Mouse (Mus musculus): Measurements from ENCODE around the gene Tet2. TPM values are rescaled to one million over a fixed set of nuclear protein-coding genes. Genes with fewer than 3 reads are reported as not detected.
"Not testable (repeated sequence)": the region's sequence is repeated elsewhere in the genome, so short reads cannot be mapped to it uniquely, and the experiment has no call there.

Tet2 gene
- 123 to 203 TPM (median 135 TPM) in 3 replicates for total RNA-seq (2017)

GRCm38 (mm10) chr3:133544551-133545303, at the start of gene Tet2:
TSS of gene Tet2 (minus strand) at chr3:133545139.
- no peak for ATAC-seq (replicated peaks; ENCODE audit: insufficient number of reproducible peaks, low FRiP score, low TSS enrichment, poor library complexity, severe bottlenecking)

- not testable (repeated sequence) for ATAC-seq (replicated peaks; ENCODE audit: insufficient number of reproducible peaks, low FRiP score, low TSS enrichment, poor library complexity, severe bottlenecking)
These were observed 48.1 kb upstream of the Tet2 start for GRCm38 (mm10) chr3:133592995-133593394.

DNA sequence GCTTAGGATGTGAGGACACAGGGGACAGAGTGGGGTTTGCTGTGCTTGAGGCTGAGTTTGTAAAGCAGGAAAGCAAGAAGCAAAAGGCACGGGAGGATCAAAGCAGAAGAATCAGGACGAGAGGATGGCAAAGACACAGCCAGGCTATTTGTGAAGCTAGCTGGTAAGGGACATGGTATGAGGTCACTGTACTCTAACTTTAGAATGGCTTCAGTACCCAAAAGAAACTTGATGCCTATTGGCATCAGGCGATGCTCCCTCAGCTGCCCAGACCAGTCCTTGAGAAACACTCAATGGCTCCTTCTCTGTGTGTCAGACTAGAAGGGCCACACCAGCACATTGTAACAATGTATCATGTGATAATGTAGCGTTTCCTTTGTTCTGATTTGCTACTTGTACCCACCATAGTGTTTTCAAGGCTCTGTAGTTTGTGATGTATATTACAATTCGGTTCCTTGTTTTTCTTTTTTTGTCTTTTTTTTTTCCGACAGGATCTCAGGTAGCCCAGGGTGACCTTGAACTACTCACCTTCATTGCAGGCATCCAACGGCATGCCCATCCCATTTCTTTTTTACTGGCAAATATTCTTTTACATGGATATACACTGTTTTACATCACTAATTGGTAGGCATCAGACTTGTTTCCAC, 45.7 kb upstream of the Tet2 start:
- ATAC-seq (replicated peaks; ENCODE audit: insufficient number of reproducible peaks, low FRiP score, low TSS enrichment, poor library complexity, severe bottlenecking), result no peak

DNA sequence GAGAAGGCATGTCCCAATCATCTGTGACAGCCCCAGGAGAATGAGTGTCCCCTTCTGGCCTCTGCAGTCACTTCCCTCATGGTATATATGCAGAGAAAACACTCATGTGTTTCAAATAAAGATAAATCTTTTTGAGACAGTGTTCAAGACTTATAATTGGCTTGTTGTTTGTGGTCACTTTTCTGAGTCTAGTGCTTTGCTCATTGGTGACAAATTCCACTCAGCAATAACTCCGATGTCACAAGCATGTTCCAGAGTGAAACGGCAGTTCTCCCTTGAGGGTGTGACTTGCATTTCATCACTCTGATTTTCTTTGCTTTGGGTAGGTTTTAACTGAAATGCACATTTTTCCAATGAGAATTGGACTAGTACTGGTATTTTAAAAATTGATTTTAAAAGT, 40.1 kb upstream of the Tet2 start:
- ATAC-seq (replicated peaks; ENCODE audit: insufficient number of reproducible peaks, low FRiP score, low TSS enrichment, poor library complexity, severe bottlenecking), result peak; percentile 32

- no peak for ATAC-seq (replicated peaks; ENCODE audit: insufficient number of reproducible peaks, low FRiP score, low TSS enrichment, poor library complexity, severe bottlenecking)
These were observed 38.6 kb upstream of the Tet2 start for GRCm38 (mm10) chr3:133583411-133584025.

GRCm38 (mm10) chr3:133582969-133583368, 38.0 kb upstream of the Tet2 start:
- peak; percentile 64 for ATAC-seq (replicated peaks; ENCODE audit: insufficient number of reproducible peaks, low FRiP score, low TSS enrichment, poor library complexity, severe bottlenecking)

DNA sequence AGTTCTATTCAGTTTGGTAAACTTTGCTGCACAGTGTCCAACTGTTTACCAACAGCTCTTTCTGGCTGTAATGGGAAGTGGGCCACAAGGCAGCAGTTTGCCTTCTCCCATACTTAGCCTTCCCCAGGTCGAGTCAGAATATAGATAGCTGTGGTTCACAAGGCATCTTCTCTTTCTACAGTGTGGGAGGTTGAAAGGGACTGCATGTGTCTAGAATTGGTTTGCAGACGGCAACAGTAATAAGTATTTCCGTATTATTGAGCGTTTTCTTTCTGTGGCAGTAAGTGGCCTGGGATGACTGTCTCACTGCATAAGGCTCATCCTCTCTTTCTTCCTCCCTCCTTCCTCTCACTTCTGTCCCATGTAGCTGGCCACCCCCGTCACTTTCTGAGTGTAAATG, 37.2 kb upstream of the Tet2 start:
- ATAC-seq (replicated peaks; ENCODE audit: insufficient number of reproducible peaks, low FRiP score, low TSS enrichment, poor library complexity, severe bottlenecking), result no peak

DNA sequence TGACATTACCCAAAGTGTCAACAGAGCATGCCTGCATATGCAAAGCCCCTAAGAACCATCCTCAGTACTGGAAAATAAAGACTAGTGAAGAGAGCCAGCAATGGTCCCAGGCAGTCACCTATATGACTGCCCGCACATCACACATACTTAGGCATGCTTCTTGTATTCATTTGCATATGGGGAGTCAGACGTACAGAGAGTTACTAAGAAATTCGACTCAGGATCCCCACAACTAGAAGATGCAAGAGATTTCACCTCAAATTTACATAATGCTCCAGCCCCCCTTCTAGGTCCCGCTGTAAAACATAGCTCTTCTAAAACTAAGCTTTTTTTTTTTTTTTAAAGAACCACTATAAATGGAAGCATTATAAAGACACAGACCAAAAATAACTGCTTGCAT, 36.6 kb upstream of the Tet2 start:
- no peak for ATAC-seq (replicated peaks; ENCODE audit: insufficient number of reproducible peaks, low FRiP score, low TSS enrichment, poor library complexity, severe bottlenecking)

DNA sequence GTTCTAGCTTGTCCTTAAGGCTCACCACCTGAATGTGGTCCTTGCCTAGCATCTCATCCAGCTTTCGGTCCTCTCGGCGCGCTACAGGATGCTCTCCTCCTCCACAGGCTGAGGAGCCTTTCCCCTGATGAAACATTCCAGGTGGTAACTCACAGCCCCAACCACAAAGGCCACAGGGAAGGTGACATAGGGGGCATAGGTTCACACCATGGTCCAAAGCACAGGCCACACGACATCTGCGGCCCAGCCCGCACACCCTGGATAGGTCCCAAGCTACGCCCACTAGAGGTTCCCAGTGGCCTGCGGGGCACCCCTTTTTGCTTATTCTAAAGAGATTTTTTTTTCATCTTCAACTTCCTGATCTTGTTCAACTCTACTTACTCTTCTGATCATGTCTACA, 34.7 kb upstream of the Tet2 start:
- no peak for ATAC-seq (replicated peaks; ENCODE audit: insufficient number of reproducible peaks, low FRiP score, low TSS enrichment, poor library complexity, severe bottlenecking)

DNA sequence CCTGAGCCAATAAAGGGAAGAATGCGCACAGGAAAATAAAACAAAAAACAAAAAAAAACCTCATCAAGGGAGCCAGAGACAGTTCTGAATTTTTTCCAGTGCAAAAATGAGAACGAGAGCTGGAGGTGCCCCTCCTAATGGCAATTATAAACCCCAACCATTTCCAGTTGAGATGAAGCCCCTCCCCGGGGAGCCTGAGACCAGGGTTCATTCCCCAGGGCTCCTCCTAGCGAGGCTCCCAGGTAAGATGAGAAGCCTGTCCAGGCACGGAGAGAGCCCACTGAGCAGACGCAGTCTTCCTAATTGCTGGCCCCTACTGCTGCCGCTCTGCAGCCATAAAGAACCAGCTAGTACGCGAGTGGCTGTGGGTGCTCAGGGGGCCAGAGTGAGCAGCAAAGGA, 34.2 kb upstream of the Tet2 start:
- no peak for ATAC-seq (replicated peaks; ENCODE audit: insufficient number of reproducible peaks, low FRiP score, low TSS enrichment, poor library complexity, severe bottlenecking)

GRCm38 (mm10) chr3:133574969-133575368, 30.0 kb upstream of the Tet2 start:
- ATAC-seq (replicated peaks; ENCODE audit: insufficient number of reproducible peaks, low FRiP score, low TSS enrichment, poor library complexity, severe bottlenecking), result no peak

GRCm38 (mm10) chr3:133571961-133572360, 27.0 kb upstream of the Tet2 start:
- ATAC-seq (replicated peaks; ENCODE audit: insufficient number of reproducible peaks, low FRiP score, low TSS enrichment, poor library complexity, severe bottlenecking), result 0 out of 2 replicates have a peak, but pooled peaks have one; percentile 43

- no peak for ATAC-seq (replicated peaks; ENCODE audit: insufficient number of reproducible peaks, low FRiP score, low TSS enrichment, poor library complexity, severe bottlenecking)
These were observed 18.7 kb upstream of the Tet2 start for GRCm38 (mm10) chr3:133563503-133564205.

DNA sequence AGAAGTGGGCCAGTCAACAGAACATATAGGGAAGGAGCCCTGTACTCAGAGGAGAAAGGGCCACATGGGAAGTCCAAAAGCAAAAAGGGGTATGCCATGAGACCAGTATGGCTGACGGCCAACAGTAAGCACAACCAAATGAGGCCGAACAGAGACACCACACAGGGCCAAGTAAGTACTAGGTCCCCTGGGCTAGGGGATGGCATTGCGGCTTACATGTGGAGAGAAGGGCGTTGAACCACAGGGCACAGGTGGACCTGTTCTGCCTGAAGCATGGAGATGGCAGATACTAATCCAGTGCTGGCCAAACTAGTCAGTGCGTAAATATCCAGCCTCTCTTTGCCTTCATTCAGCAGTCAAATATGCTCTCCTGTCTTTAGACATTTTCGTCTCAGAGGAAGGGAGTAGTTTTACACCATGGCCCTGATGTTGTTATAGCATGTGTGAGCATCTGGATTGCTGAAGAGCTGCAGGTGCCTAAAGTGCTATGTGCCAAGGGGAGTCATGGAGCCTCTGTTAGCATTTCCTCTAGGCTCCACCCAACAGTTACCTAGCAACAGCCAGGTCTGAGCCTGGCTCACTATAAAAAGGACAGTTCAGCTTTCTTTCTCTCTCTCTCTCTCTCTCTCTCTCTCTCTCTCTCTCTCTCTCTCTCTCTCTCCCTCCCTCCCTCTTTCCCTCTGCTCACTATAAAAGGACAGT, 14.6 kb upstream of the Tet2 start:
- ATAC-seq (replicated peaks; ENCODE audit: insufficient number of reproducible peaks, low FRiP score, low TSS enrichment, poor library complexity, severe bottlenecking), result no peak

- ATAC-seq (replicated peaks; ENCODE audit: insufficient number of reproducible peaks, low FRiP score, low TSS enrichment, poor library complexity, severe bottlenecking), result no peak
These were observed 12.7 kb upstream of the Tet2 start for GRCm38 (mm10) chr3:133557602-133558001.

DNA sequence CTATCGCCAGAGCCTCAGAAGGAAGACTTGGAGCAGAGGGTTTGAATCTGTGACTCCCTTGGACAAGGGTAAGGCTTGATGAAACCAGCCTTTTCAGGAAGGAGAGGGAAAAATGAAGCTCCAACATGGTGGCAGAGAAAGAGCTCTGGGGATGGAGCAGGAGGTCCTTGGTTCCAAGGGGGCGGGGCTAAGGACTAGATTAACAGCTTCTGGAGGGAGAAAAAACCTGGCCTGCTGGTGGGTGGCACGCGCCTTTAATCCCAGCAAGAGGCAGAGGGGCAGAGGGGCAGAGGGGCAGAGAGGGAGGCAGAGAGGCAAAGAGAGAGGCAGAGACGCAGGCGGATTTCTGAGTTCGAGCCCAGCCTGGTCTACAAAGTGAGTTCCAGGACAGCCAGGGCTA, 12.2 kb upstream of the Tet2 start:
- ATAC-seq (replicated peaks; ENCODE audit: insufficient number of reproducible peaks, low FRiP score, low TSS enrichment, poor library complexity, severe bottlenecking), result no peak

GRCm38 (mm10) chr3:133555378-133555777, 10.4 kb upstream of the Tet2 start:
- no peak for ATAC-seq (replicated peaks; ENCODE audit: insufficient number of reproducible peaks, low FRiP score, low TSS enrichment, poor library complexity, severe bottlenecking)

- ATAC-seq (replicated peaks; ENCODE audit: insufficient number of reproducible peaks, low FRiP score, low TSS enrichment, poor library complexity, severe bottlenecking), result no peak
These were observed 9.7 kb upstream of the Tet2 start for GRCm38 (mm10) chr3:133554552-133555067.

DNA sequence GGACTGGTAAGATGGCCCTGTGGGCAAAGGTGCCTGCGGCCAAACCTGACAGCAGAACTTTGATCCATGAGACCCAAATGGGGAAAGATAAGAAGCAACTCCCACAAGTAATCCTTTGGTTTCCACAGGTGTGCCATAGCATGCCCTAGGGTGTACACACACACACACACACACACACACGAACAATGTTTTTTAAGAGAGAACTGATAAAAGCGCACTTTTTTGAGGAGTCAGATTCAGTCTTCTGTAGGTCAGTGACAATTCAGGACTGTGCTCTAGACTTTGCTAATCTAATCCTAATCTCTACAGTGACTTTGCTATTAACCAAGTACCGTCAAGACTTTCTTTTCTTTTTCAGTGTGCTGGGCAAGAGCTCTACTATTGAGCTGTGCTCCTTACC, 9.2 kb upstream of the Tet2 start:
- no peak for ATAC-seq (replicated peaks; ENCODE audit: insufficient number of reproducible peaks, low FRiP score, low TSS enrichment, poor library complexity, severe bottlenecking)

Data from monocyte, adult 5-6 weeks (primary cell).